Mouse (Mus musculus): ENCODE results near the gene Ric3.

DNA sequence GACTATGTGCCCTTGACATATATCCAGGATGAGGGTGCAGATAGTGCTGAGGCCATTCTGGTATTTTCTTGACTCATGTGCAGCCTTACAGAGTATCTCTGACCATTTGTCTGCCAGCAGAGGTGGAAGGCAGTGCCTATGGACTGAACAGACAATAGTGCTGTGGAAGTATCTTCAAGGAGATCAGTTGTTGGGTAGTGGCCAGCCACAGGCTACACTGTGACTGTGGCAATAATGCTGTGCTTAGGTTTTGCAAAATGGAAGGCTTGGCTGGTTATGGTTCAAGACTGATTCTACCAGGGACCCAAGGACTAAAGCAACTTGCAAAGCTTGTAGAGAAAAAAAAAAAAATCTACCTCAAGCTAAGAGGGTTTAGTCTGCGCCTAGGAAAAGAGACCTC lies 70.6 kb downstream of the Ric3 start:
- no peak for TF ChIP-seq CTCF (IDR thresholded peaks at IDR 0.05; ENCODE audit: low read depth)
- TF ChIP-seq EP300 (IDR thresholded peaks at IDR 0.05; ENCODE audit: low read depth), result no peak

All from liver, embryonic 14.5 days (tissue).